Mouse (Mus musculus) brain, embryonic 14.5 days (tissue): ENCODE measurements around the gene Dab1.

Experiments
- CTCF ChIP-seq: fragments of 200-500 bp; IDR thresholded peaks from 2 replicates; pipeline ENCODE4 v1.5.1; 2012; ENCODE audit warnings: inconsistent platforms, mild to moderate bottlenecking, moderate library complexity, borderline replicate concordance; ENCODE audit not compliant: insufficient read depth, insufficient read length; ENCODE audit errors: extremely low read depth
- POLR2A ChIP-seq: fragments of 200-500 bp; IDR thresholded peaks from 2 replicates; pipeline ENCODE4 v1.6.1; 2012; ENCODE audit warnings: mild to moderate bottlenecking, inconsistent platforms, borderline replicate concordance; ENCODE audit not compliant: poor library complexity, insufficient read depth, insufficient read length, severe bottlenecking; ENCODE audit errors: extremely low read depth

DNA sequence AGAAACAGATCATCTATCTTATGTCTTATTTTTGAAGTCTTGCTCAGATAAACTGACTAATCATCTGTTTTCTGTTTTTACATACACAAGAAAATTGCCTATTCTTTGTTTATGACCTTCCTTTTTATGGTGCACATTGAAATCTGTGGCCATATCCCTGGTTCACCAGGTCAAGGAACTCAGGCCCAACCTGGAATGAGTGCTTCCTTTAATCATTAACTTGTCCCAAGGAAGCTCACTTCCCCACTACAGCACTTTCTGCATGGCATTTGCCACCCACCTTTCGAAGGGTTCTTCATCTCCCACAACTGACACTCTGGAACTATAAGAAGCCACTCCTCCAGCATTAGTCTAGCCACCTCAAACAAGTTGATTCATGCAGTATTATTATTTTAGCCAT is 58.0 kb downstream of the Dab1 start:
- TF ChIP-seq CTCF (no peak), POLR2A (no peak)
